Mouse (Mus musculus): ENCODE measurements around the gene 1700023F06Rik.

The 1700023F06Rik gene

GRCm38 (mm10) chr11:103181911-103182310, 26.4 kb downstream of the 1700023F06Rik start:
- no peak for DNase-seq (ENCODE audit: low read depth)

- no peak for DNase-seq (ENCODE audit: low read depth)
Observed at GRCm38 (mm10) chr11:103181349-103181748, 27.0 kb downstream of the 1700023F06Rik start.

DNA sequence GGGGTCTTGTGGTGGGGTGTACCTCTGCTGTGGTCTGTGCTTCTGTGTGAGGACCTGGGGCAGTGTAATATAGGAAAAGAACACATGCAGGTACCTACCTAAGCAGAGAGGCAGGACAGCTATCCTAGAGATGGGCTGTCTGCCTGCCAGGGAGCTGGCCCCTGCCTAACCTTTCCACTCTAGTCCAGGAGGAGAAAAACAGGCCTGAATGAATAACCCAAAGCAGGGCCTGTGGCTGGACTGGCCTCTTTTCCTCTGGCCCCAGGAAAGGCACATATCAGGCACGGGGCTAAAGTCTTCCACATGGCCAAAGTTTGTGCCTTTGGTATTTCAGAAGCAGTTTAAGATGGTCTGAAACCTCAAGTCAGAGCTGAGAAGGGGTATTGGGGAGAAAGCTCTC, 27.9 kb downstream of the 1700023F06Rik start:
- DNase-seq (ENCODE audit: low read depth) = no peak

- DNase-seq (ENCODE audit: low read depth) = peak; percentile 50
Observed at GRCm38 (mm10) chr11:103178748-103179147, 29.6 kb downstream of the 1700023F06Rik start.

- peak; percentile 79 for DNase-seq (ENCODE audit: low read depth)
Observed at GRCm38 (mm10) chr11:103177815-103178485, 30.4 kb downstream of the 1700023F06Rik start.

DNA sequence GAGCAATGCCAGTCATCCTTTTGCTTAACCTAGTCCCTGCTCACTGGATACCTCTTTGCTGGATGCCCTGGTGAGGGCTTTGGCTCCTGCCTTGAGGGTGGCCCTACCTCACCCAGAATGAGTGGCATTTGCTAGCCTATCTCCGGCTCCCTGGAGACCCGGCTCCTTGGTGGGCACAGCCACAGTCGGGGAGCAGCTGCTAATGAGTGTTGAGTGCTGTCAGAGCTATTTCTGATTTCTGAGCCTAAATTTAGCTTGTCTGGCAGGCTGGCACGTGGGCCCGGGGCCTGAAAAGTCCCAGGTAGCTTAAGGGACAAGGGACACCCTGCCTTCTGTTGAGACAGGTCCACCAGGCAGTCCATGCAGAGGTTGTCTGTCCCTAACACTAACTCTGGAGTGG, 31.1 kb downstream of the 1700023F06Rik start:
- DNase-seq (ENCODE audit: low read depth) = no peak

- DNase-seq (ENCODE audit: low read depth) = peak; percentile 58
Observed at GRCm38 (mm10) chr11:103176510-103176909, 31.8 kb downstream of the 1700023F06Rik start.

DNA sequence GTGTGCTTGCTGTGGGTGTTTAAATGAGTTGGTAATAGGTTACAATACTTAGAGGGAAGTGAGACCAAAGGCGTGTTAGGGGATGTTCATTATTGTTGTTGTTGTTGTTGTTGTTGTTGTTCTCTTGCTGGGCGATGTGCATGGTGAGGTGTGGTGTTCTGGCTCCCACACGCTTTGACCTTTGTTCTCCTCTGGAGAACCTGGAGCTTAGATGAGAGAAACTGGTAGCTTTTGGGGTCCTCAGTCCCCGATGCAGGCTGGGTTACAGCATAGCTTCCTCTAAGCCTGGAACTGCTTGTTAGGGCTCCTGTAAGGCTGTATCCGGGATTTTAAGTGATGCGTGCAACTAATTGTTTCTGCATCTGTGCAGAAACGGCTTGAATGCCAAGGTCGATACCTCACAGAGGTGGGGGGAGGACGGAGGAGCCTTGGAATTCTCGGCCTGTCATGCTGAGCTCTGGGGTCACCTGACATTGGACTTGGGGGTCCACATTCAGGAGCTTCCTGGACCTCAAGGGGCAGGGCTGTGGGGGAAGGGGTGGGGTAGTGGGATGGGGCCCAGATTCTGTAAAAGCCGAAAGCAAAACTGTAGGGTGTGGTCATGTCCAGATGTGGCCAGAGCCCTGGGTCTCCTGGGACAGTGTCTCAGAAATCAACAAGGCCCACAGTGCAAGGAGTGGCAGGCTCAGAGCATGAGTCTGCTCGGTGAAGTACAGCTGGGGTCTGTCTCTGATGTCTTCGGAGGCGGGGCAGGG, 32.5 kb downstream of the 1700023F06Rik start:
- DNase-seq (ENCODE audit: low read depth) = peak; percentile 71

DNA sequence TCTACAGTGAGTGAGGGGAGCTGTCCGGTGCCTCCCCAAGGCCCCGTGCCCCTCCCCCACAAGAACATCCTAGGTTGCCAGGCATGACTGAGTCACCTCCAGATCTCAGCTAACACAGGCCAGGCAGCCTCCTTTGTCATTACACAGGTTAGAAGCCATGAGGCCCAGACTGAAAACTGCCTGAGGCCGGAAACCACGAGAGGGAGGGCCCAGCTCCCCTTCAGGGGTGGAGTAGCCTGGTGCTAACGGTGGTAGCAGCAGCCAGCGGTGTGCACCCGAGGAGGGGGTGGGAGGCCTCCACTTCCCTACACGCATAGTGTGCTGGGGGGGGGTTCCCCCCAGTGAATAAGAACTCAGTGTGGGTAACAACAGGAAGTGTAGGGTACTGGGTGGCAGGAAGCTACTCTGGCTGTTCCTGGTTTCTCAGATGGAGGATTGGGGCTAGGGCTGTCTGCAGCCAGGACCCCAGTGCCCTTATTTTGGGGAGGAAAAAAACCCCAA, 33.4 kb downstream of the 1700023F06Rik start:
- DNase-seq (ENCODE audit: low read depth) = peak; percentile 97

DNA sequence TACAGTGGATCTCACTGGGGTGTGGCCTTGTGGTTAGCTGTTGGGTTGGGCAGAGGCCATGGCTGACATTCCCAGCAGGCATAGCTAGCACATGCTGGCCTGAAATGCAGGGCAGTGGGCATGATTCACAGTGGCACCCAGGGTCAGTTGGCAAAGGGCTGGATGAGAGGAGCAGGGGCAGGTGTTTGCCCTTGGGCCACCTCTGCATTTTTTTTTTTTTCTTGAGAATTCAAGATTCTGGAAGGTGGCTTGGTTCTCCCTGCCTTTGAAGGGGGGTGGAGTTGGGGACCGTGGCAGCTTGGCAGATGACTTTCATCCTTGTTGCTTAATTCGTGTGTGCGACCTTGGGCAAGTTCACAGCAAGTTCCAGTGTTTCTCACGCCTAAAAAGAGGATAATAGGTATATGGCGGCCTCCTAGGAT, 33.9 kb downstream of the 1700023F06Rik start:
- DNase-seq (ENCODE audit: low read depth) = no peak

- DNase-seq (ENCODE audit: low read depth) = peak; percentile 67
Observed at GRCm38 (mm10) chr11:103173771-103174344, 34.5 kb downstream of the 1700023F06Rik start.

DNA sequence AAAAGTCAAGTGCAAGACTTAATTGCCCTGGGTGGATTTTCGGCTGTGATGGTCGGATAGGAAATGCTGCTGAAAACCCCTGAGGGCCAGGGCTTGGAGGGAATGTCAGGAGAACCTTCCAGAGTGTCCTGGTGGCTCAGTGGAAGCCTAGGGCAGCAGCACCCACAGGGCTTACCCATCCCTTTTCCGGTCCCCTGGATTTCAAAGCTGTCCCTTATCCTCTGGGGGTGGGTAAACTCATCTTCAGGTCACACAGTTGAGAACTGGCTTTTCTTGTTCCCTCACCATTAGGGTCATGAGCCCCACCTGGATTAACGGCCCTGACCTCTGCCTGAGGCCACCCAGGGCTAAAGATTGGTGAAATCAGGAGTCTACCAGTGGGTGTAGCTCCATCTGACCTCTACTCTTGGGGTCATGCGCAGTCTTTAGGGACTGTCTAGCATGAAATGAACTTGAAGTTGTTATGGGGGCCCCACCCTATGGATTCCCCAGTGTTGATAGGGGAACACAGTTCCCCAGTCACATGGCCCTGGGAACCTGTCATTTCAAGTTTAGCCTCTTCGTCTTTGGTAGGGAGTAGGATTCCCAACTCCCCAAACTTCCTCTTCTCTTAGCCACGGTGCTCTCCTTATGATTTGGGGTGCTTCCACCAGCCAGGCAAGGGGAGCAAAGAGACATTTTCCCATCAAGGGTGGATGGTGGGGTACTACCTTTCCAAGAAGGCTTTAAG, 35.2 kb downstream of the 1700023F06Rik start:
- peak; percentile 49 for DNase-seq (ENCODE audit: low read depth)

DNA sequence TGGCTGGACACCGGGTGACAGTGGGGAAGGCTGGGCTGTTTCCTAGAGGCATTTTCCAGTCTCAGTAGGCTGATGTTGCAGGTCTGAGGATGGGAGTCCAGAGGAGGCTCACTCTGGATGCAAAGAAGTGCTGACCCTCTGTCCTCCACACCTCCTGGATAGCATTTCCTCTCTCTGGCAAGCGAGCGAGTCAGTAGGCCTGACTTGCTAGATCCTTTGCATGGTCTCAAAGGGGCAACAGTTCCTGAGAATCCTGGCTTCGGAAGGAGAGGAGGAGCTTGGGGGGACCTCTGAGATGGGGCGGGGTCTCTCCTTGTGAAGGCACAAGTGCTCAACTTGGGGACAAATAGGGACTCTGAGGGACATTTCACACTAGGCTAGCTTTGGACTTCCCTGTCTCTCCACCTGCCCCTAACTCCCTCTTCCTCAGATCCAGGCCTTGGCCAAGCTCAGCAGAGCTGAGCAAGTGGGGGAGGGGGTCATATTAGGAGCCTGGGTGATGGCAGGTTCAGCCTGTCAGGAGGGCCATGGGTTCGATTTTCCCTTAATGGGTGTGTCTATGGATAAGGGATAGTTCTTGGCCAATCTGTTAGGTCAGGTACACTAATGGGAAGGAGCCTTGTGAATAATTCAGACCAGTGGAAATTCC, 35.8 kb downstream of the 1700023F06Rik start:
- DNase-seq (ENCODE audit: low read depth) = peak; percentile 55

DNA sequence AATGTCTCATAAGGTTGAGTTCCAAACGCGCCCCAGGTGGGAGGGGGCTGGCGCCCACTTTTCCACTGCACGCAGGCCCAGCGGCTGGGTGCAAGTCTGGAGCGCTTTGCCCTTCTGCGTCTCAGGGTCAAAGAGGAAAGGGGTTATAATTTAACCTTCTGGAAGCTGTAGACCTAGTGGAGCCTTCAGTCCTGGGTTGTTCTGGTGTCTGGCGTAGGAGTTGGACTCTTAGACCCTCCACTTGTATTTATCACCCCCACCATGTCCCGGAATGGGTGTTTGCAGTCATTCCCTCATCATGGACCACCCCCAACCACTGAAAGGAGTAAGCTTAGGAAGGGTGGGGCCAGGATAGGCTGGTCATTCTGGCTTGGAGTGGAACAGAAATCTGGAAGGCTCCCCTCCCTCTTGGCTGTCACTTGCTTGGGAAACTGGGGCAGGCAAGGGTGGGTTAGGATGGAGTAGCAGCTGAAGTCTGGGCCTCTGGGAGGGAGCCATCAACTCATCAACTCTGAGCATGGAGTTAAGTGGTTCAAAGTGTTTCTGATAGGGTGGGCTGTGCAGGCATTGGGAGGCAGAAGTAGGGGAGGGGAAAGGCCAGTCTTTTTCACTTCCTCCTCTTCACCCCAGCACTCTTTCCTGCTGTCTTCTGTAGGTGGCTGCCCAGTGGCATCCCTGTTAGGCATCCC, 36.5 kb downstream of the 1700023F06Rik start:
- peak; percentile 49 for DNase-seq (ENCODE audit: low read depth)

DNA sequence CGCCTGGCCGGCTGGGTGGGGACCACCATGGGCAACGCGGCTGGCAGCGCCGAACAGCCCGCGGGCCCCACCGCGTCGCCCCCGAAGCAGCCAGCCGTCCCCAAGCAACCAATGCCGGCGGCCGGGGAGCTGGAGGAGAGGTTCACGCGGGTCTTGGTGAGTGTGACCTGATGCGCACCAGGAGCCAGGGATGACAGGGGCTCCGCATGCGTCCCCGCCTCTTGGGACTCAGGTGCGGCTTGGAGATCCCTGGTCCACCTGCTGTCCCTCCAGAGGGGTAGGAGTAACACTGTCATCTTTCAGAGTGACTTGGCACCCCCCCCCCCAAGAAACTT, 37.1 kb downstream of the 1700023F06Rik start:
- DNase-seq (ENCODE audit: low read depth) = peak; percentile 54

DNA sequence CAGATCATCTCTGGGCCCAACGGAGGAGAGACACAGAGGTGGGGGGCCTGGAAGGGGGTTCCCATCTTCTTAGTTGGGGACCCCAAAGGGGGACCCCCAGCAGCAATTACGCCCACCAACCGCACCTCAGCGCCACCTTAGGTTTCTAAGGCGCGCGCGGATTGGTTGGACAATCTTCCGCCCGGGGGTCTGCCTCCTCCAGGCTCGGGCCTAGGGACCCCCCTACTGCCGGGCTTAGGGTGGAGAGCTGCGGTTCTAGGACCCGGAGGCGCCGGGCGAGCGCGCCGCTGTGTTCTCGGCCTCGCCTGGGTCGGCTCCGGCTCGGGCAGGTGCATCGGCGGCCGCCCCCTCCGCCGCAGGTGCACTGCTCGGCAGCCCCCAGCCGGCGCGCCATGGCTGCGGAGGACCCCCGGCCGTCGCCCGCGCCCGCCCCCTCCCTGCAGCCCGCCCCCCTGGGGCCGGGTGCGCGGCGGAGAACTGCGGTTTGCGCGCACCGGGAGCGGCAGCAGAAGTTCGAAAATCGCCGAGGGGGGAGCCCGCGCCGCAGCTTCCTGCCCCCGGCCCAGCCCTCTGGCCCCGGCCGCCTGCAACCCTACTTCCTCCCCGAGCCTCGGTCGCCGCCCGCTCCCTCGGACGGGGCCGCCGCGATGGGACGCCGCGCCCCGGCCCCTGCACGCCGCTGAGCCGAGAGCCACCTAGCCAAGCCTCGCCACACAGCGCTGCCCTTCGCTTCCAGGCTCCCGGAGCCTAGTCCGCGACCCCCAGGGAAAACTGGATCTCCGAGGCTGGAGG, 37.7 kb downstream of the 1700023F06Rik start, which contains the start of gene Fmnl1:
Gene Fmnl1 (plus strand): TSS at position 614 of the 792 bp plus-strand sequence.
- peak; percentile 78 for DNase-seq (ENCODE audit: low read depth)

DNA sequence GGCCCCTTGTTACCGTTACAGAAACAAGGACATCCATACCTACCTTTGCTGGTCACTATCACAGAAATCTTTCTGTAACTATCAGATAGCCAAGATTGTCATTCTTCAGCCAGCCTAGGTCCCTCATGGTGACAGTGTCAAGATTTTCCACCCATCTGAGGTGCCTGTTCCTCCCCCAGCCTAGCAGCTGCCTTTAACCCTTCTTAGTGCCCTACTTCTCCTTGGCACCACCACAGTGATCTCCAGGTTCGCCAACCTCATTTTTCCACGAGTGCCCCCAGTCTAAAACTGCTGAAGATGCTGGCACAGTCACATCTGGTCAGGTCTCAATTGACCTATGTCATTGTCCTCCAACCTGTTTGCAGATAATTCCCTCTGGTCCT, 38.3 kb downstream of the 1700023F06Rik start:
- peak; percentile 61 for DNase-seq (ENCODE audit: low read depth)

DNA sequence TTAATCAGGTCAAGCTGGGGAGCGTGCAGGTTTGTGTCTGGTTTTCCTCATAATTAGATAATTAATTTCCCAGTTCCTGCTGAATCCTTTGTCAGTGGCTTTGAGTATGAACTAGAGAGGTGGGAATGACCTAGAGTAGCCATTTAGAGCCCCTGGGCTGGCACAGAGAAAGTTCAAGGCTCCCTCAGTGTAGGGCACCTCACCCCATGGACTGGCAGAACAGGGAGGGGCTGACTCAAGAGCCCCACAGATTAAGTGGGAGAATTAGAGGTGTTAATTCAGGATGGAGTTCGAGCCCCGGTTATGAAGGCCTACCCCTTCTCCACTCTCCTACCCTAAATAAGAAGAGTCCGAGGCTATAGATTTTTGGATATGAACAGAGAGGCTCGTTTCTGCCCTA, 38.7 kb downstream of the 1700023F06Rik start:
- DNase-seq (ENCODE audit: low read depth) = no peak

DNA sequence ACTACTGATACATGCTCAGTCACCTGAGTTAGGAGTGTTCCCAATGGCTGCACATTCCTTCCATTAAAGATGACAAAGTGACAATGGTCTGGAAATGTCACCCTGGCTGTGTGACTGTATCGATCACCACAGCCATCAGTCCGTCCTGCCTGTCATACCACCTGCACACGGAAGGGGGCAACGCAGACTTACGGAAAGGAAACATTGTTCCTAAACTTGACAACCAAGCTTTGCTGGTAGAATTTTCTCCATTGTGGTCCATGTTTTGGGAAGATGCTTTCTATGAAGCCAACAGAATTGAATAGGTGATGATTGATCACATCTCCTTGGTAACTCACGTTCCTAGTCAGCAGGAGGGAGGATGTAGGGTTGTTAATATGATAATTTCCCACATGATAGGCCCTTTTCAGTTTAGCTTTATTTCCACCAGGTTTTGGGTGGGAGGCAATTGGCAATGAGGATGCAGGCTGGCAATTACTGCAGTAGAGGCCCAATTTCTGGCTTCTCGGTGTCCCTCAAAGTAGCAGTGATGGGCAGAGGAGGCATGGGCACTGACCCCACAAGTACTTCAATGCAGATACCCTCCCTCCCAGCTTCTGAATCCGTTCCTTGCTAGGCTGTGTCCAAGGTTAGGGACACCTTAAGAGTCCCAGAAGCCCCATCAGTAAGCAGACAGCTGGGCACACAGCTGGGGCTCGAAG, 39.5 kb downstream of the 1700023F06Rik start:
- DNase-seq (ENCODE audit: low read depth) = peak; percentile 93

DNA sequence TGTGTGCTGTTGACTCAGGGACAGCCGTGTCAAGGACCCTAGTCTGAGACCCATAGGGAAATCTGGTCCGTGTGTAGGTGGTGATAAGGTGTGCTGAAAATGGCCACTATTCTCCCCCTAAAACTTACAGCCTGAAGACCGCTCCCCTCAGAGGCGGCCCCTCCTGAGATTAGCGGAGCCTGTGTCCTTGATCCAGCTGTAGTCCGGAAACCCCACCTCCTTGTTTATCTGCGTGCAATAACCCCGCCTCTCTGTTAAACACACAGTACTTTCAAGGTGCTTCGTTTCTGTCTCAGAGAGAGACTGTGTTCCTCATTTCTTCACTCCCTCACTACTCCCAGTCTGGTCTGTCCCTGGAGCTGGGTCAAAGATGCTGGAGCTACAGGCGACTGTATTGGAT, 44.0 kb downstream of the 1700023F06Rik start:
- peak; percentile 36 for DNase-seq (ENCODE audit: low read depth)
